Mouse (Mus musculus) stomach, adult 2 months (tissue): Measurements from ENCODE around the gene Pard3b. TPM values are rescaled to one million over a fixed set of nuclear protein-coding genes. Genes with fewer than 3 reads are reported as not detected.

Source experiments
- polyA plus RNA-seq: library from polyadenylated mRNA; depleted of rRNA; stranded (reverse); fragments of >200 nt; gene quantifications from 2 replicates; pipeline ENCODE4 v1.2.3, GENCODE M21; 2012; rRNA removed

Gene Pard3b
- 3.0 and 3.3 TPM in 2 replicates for polyA plus RNA-seq

GRCm38 (mm10) chr1:61638347-61639111, at the start of gene Pard3b:
Pard3b (plus strand) TSS chr1:61638824.

